Mouse (Mus musculus) liver, embryonic 15.5 days (tissue): Measurements from ENCODE around the gene Smim24. TPM values are rescaled to one million over a fixed set of nuclear protein-coding genes. Genes with fewer than 3 reads are reported as not detected.

Experiments used
- ATAC-seq: fragments of 200-750 bp; cut with Nextera tagmentation; 2 replicates; pipeline ENCODE4 v1.8.0; 2017; ENCODE audit warnings: moderate number of reproducible peaks, mild to moderate bottlenecking, moderate library complexity; ENCODE audit not compliant: insufficient read depth
- H3K27ac ChIP-seq: fragments of 300-500 bp; sonication (generic); replicated peaks from 2 replicates; pipeline ENCODE4 v1.5.1; 2015; ENCODE audit warnings: mild to moderate bottlenecking, inconsistent platforms
- H3K27me3 ChIP-seq: fragments of 300-500 bp; sonication (generic); 2 replicates; pipeline ENCODE4 v1.6.1; 2015; ENCODE audit warnings: mild to moderate bottlenecking, inconsistent platforms
- H3K36me3 ChIP-seq: fragments of 300-500 bp; sonication (generic); replicated peaks from 2 replicates; pipeline ENCODE4 v1.6.1; 2015; ENCODE audit warnings: moderate library complexity, mild to moderate bottlenecking, inconsistent platforms
- H3K4me1 ChIP-seq: fragments of 300-500 bp; sonication (generic); replicated peaks from 2 replicates; pipeline ENCODE4 v1.6.1; 2015; ENCODE audit warnings: inconsistent platforms
- H3K4me2 ChIP-seq: fragments of 300-500 bp; sonication (generic); 2 replicates; pipeline ENCODE4 v1.6.1; 2015; ENCODE audit warnings: moderate library complexity, mild to moderate bottlenecking, inconsistent platforms
- H3K4me3 ChIP-seq: fragments of 300-500 bp; sonication (generic); replicated peaks from 2 replicates; pipeline ENCODE4 v1.5.1; 2015; ENCODE audit warnings: mild to moderate bottlenecking, inconsistent platforms
- H3K9ac ChIP-seq: fragments of 300-500 bp; sonication (generic); 2 replicates; pipeline ENCODE4 v1.6.1; 2015; ENCODE audit warnings: moderate library complexity, mild to moderate bottlenecking, inconsistent platforms
- H3K9me3 ChIP-seq: fragments of 300-500 bp; sonication (generic); replicated peaks from 2 replicates; pipeline ENCODE4 v1.6.1; 2016; ENCODE audit warnings: inconsistent platforms
- WGBS: fragments of 180-500 bp; shearing (Covaris S2); methylation state at CpG from one replicate; pipeline ENCODE4 v1.1.7; 2015; ENCODE audit warnings: mixed read lengths; ENCODE audit not compliant: insufficient replicate concordance; 5-methylcytosine and 5-hydroxymethylcytosine counted together
- polyA plus RNA-seq: library from polyadenylated mRNA; unstranded; fragments of >200 nt; fragmentation: Nextera tagmentation; extraction: Ambion mirVana; gene quantifications from 2 replicates; pipeline ENCODE4 v1.2.1, GENCODE M21; 2015

The Smim24 gene
- polyA plus RNA-seq, 1 experiment from 2014 or later = 1.9 TPM

GRCm38 (mm10) chr10:81419111-81419928, 26.5 kb downstream of the Smim24 start:
- Histone ChIP-seq H3K4me3 (no peak overlapping the region), H3K4me1 (peaks cover 43% of the 10 kb centered on the region), H3K27me3 (peaks cover 39% of the 10 kb centered on the region), H3K4me2 (no peak overlapping the region), H3K36me3 (no peaks in the 10 kb centered on the region), H3K9ac (no peak overlapping the region), H3K9me3 (no peaks in the 10 kb centered on the region), H3K27ac (no peak overlapping the region)
- no peak for ATAC-seq
- 67% methylated on average over 10 of the region's 10 CpGs for WGBS

- WGBS = 85% methylated on average over 40 of the region's 40 CpGs
- Histone ChIP-seq H3K9me3 (no peaks in the 10 kb centered on the region), H3K9ac (no peak overlapping the region), H3K27me3 (peaks cover 49% of the 10 kb centered on the region), H3K4me1 (peaks cover 42% of the 10 kb centered on the region), H3K4me3 (no peak overlapping the region), H3K4me2 (no peak overlapping the region), H3K27ac (no peak overlapping the region), H3K36me3 (no peaks in the 10 kb centered on the region)
- ATAC-seq = no peak
Measured at GRCm38 (mm10) chr10:81420191-81420767, 27.4 kb downstream of the Smim24 start.

- peaks cover 45% of the 10 kb centered on the region for H3K4me1 ChIP-seq
- 51% methylated on average over 4 of the region's 4 CpGs for WGBS
- no peak overlapping the region for H3K27ac ChIP-seq
- peaks cover 58% of the 10 kb centered on the region for H3K27me3 ChIP-seq
- H3K4me2 ChIP-seq = no peak overlapping the region
- no peak overlapping the region for H3K4me3 ChIP-seq
- no peak for ATAC-seq
- H3K9me3 ChIP-seq = no peaks in the 10 kb centered on the region
- H3K9ac ChIP-seq = no peak overlapping the region
- no peaks in the 10 kb centered on the region for H3K36me3 ChIP-seq
Measured at GRCm38 (mm10) chr10:81421041-81421796, 28.4 kb downstream of the Smim24 start.

DNA sequence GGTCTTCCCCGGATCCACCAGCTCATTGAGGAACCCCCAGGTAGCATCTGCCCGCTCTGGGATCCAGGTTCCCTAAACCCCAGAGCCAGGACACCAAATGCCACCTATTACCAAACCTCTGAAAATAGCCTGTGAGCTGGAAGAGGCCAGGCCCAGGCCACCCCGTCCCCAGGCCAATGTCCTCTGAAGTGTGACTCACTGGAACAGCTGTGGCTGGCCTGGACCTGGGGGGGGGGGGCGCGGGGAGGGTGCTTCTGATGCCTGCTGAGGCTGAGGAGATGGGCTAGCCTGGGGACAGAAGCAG, 28.9 kb downstream of the Smim24 start:
- Histone ChIP-seq H3K36me3 (no peaks in the 10 kb centered on the region), H3K4me1 (peaks cover 45% of the 10 kb centered on the region), H3K27ac (no peak overlapping the region), H3K4me3 (no peak overlapping the region), H3K4me2 (no peak overlapping the region), H3K9ac (no peak overlapping the region), H3K9me3 (no peaks in the 10 kb centered on the region), H3K27me3 (peaks cover 59% of the 10 kb centered on the region)
- ATAC-seq = no peak
- WGBS = 48% methylated on average over 5 of the region's 5 CpGs

- no peak overlapping the region for H3K4me2 ChIP-seq
- H3K27me3 ChIP-seq = peaks cover 59% of the 10 kb centered on the region
- H3K27ac ChIP-seq = no peak overlapping the region
- no peaks in the 10 kb centered on the region for H3K36me3 ChIP-seq
- H3K9ac ChIP-seq = no peak overlapping the region
- WGBS = 60% methylated on average over 6 of the region's 6 CpGs
- no peak overlapping the region for H3K4me3 ChIP-seq
- no peak for ATAC-seq
- H3K9me3 ChIP-seq = no peaks in the 10 kb centered on the region
- peaks cover 45% of the 10 kb centered on the region for H3K4me1 ChIP-seq
Measured at GRCm38 (mm10) chr10:81422191-81422590, 29.3 kb downstream of the Smim24 start.

DNA sequence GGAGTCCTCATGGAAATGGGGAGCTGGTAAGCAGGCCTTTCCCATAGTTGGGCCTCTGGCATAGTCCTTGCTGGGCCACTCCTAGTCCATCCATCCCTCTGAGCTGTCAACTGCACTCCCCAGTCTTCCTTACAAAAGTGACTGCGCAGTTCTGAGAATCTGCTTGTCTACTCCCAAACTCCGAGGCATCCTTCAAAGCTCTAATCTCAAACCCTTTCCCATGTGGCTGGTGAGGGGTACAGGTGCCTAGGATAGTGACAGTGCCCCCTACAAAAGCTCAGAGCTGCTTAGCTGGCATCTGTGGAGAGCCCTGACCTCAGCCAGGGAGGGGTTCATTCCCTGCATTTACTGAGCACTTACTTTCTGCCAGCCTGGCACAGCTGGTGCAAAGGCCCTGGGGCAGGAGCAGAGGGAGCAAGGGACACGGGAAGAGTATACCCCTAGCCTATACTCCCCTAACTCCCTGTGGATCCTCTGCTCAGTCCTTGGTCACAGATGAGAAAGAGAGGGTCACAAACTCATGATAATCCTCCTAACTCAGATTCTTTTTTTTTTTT, 29.9 kb downstream of the Smim24 start:
- Histone ChIP-seq H3K9ac (no peak overlapping the region), H3K27ac (no peak overlapping the region), H3K4me1 (peaks cover 47% of the 10 kb centered on the region), H3K4me3 (no peak overlapping the region), H3K27me3 (peaks cover 59% of the 10 kb centered on the region), H3K4me2 (no peak overlapping the region), H3K36me3 (no peaks in the 10 kb centered on the region), H3K9me3 (no peaks in the 10 kb centered on the region)
- ATAC-seq = no peak
- WGBS = 71% methylated on average over 3 of the region's 3 CpGs

GRCm38 (mm10) chr10:81423476-81424245, 30.8 kb downstream of the Smim24 start:
- no peak for ATAC-seq
- H3K4me2 ChIP-seq = no peak overlapping the region
- H3K27me3 ChIP-seq = peaks cover 59% of the 10 kb centered on the region
- no peaks in the 10 kb centered on the region for H3K36me3 ChIP-seq
- peaks cover 45% of the 10 kb centered on the region for H3K4me1 ChIP-seq
- no peak overlapping the region for H3K4me3 ChIP-seq
- H3K27ac ChIP-seq = no peak overlapping the region
- H3K9me3 ChIP-seq = no peaks in the 10 kb centered on the region
- H3K9ac ChIP-seq = no peak overlapping the region
- 45% methylated on average over 4 of the region's 4 CpGs for WGBS

DNA sequence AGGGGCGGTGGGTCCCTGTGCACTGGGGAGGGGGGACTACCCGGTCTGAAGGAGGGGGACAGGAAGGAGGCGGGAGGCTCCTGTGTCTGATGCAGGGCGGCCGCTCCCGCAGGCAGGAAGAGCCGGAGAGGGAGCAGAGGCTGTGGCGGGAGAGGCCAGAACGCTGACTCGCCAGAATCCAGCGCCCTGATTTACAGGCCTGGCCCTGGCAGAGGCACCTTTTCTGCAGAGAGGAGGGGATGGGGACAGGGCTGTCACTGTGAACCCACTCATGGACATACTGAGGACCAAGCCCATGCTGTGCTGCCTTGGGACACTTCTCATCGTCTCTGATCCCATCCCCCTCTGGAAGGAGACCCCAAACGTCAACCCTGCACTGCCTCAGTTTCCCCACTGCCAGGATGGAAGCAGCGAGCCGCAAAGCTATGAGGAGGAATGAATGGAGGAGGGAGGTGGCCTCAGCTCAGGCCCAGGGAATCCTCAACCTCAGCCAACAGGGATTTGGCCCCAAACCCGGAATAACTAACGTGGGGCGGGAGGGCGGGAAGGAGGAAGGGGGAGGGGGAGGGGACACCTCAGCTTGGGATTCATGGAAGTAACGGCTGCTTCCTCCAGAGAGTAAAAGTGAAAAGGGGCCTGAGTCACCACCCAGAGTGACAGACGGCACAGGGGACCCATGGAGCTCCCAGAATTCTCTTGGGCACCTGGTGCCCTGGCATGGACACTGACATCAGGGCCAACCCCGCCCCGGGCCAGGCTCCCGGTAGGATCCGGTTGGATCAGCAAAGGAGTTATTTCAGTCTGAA, 31.6 kb downstream of the Smim24 start:
- H3K27me3 ChIP-seq = peaks cover 67% of the 10 kb centered on the region
- WGBS = 9% methylated on average over 25 of the region's 25 CpGs
- no peak overlapping the region for H3K27ac ChIP-seq
- no peak overlapping the region for H3K9ac ChIP-seq
- ATAC-seq = no peak
- peaks cover 44% of the 10 kb centered on the region for H3K4me1 ChIP-seq
- no peaks in the 10 kb centered on the region for H3K36me3 ChIP-seq
- H3K4me2 ChIP-seq = peak overlapping the region; percentile 15; the same call in 1 of the 2 replicates
- no peaks in the 10 kb centered on the region for H3K9me3 ChIP-seq
- H3K4me3 ChIP-seq = no peak overlapping the region

GRCm38 (mm10) chr10:81425236-81425850, 32.5 kb downstream of the Smim24 start:
- Histone ChIP-seq H3K27me3 (peaks cover 76% of the 10 kb centered on the region), H3K4me1 (peaks cover 45% of the 10 kb centered on the region), H3K36me3 (no peaks in the 10 kb centered on the region), H3K9me3 (no peaks in the 10 kb centered on the region), H3K9ac (no peak overlapping the region), H3K4me3 (no peak overlapping the region), H3K4me2 (peak overlapping the region; percentile 69; the same call in 1 of the 2 replicates), H3K27ac (peak overlapping the region; percentile 9; the same call in 1 of the 2 replicates)
- ATAC-seq = no peak
- 46% methylated on average over 10 of the region's 10 CpGs for WGBS
